Mouse (Mus musculus) ES-Bruce4 (cell line): ENCODE data around the gene Alg5.

ENCODE experiments used
- CTCF ChIP-seq: IDR thresholded peaks from one replicate; pipeline ENCODE4 v1.8.1; 2011; ENCODE audit warnings: low read depth, low read length
- EP300 ChIP-seq: IDR thresholded peaks from 2 replicates; pipeline ENCODE4 v1.6.1; 2011; ENCODE audit warnings: low read depth, low read length; ENCODE audit not compliant: insufficient read depth
- POLR2A ChIP-seq: IDR thresholded peaks from one replicate; pipeline ENCODE4 v1.8.1; 2011; ENCODE audit warnings: low read length; ENCODE audit not compliant: insufficient read depth

GRCm38 (mm10) chr3:54757446-54757845 is 22.1 kb downstream of the Alg5 start:
- TF ChIP-seq CTCF (no peak), POLR2A (no peak), EP300 (no peak)
